Mouse (Mus musculus): ENCODE results near the gene Pwwp2b. TPM values are rescaled to one million over a fixed set of nuclear protein-coding genes. Genes with fewer than 3 reads are reported as not detected.

Gene Pwwp2b
- polyA plus RNA-seq, 1 experiment from 2014 or later: 5.6 TPM

GRCm38 (mm10) chr7:139308140-139308895 is 60.0 kb downstream of the Pwwp2b start:
- Histone ChIP-seq H3K4me1 (ENCODE audit: control insufficient read depth, insufficient read depth, low read depth, low read length) (no peaks in the 10 kb centered on the region; the same call in 1 of the 2 replicates), H3K27me3 (replicated peaks; ENCODE audit: control insufficient read depth, insufficient read depth, low read length) (no peaks in the 10 kb centered on the region), H3K4me3 (ENCODE audit: low read length) (no peak overlapping the region), H3K27ac (ENCODE audit: low read depth, low read length) (no peak overlapping the region), H3K9ac (ENCODE audit: low read depth, low read length) (no peak overlapping the region), H3K9me3 (ENCODE audit: control insufficient read depth, low read length) (no peaks in the 10 kb centered on the region), H3K4me2 (ENCODE audit: low read length) (no peak overlapping the region), H3K36me3 (ENCODE audit: control insufficient read depth, insufficient read depth, low read length) (no peaks in the 10 kb centered on the region)
- 73% methylated on average over 8 of the region's 8 CpGs for WGBS
- ATAC-seq: no peak

DNA sequence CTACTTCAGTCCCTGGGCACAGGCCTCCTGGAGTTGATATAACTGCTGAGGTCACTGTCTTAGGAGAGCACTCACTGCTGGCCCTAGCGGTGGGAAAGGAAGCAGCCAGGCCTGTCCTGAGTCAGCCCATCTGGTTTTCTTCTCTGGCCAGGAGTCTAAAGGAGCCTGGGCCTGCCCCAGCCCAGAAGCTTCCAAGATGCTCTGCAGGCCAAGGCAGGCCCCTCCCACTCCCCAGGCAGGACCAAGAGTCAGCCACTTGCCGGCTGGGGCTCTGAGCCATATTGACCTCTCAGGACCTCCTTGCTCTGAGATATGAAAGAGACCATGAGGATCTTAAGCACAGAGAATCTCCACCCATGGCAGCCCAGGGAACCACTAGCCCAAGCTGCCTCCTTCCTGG is 60.8 kb downstream of the Pwwp2b start:
- Histone ChIP-seq H3K9ac (ENCODE audit: low read depth, low read length) (no peak overlapping the region), H3K4me1 (ENCODE audit: control insufficient read depth, insufficient read depth, low read depth, low read length) (no peaks in the 10 kb centered on the region; the same call in 1 of the 2 replicates), H3K4me2 (ENCODE audit: low read length) (no peak overlapping the region), H3K4me3 (ENCODE audit: low read length) (no peak overlapping the region), H3K9me3 (ENCODE audit: control insufficient read depth, low read length) (no peaks in the 10 kb centered on the region), H3K27ac (ENCODE audit: low read depth, low read length) (no peak overlapping the region), H3K27me3 (replicated peaks; ENCODE audit: control insufficient read depth, insufficient read depth, low read length) (no peaks in the 10 kb centered on the region), H3K36me3 (ENCODE audit: control insufficient read depth, insufficient read depth, low read length) (no peaks in the 10 kb centered on the region)
- WGBS: 43% methylated on average over 2 of the region's 2 CpGs
- 0 out of 2 replicates have a peak, but pooled peaks have one; percentile 10 for ATAC-seq

- H3K4me2 ChIP-seq (ENCODE audit: low read length): no peak overlapping the region
These were observed 62.2 kb downstream of the Pwwp2b start for GRCm38 (mm10) chr7:139310487-139310951.

DNA sequence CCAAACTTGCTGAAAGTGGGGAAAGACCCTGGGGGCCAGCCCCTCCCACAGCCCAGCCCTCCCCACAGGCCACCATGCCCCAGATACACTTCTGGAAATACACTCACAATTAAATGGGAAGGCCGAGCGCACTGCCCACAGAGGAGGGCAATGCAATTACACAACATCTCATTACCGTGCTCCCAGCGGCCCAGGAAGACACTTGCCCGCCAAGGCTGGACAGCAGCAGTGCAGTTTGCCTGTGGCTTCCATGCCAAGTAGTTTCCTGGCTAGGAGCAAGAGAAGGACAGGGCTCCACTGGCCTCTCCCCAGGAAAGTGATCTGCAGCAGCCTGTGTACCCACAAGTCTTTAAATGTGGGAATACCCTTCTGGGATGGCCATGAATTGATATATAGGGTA is 64.4 kb downstream of the Pwwp2b start:
- ATAC-seq: no peak
- Histone ChIP-seq H3K9ac (ENCODE audit: low read depth, low read length) (no peak overlapping the region), H3K27me3 (replicated peaks; ENCODE audit: control insufficient read depth, insufficient read depth, low read length) (no peaks in the 10 kb centered on the region), H3K4me3 (ENCODE audit: low read length) (no peak overlapping the region), H3K36me3 (ENCODE audit: control insufficient read depth, insufficient read depth, low read length) (no peaks in the 10 kb centered on the region), H3K27ac (ENCODE audit: low read depth, low read length) (no peak overlapping the region), H3K4me2 (ENCODE audit: low read length) (no peak overlapping the region), H3K9me3 (ENCODE audit: control insufficient read depth, low read length) (no peaks in the 10 kb centered on the region), H3K4me1 (ENCODE audit: control insufficient read depth, insufficient read depth, low read depth, low read length) (no peaks in the 10 kb centered on the region; the same call in 1 of the 2 replicates)
- 42% methylated on average over 5 of the region's 5 CpGs for WGBS

More at GRCm38 (mm10) chr7:139310487-139310951, 62.2 kb downstream of the Pwwp2b start:
- no peaks in the 10 kb centered on the region for H3K36me3 ChIP-seq (ENCODE audit: control insufficient read depth, insufficient read depth, low read length)
- no peak overlapping the region for H3K27ac ChIP-seq (ENCODE audit: low read depth, low read length)
- no peaks in the 10 kb centered on the region for H3K27me3 ChIP-seq (replicated peaks; ENCODE audit: control insufficient read depth, insufficient read depth, low read length)
- H3K4me1 ChIP-seq (ENCODE audit: control insufficient read depth, insufficient read depth, low read depth, low read length): no peaks in the 10 kb centered on the region; the same call in 1 of the 2 replicates
- H3K9me3 ChIP-seq (ENCODE audit: control insufficient read depth, low read length): no peaks in the 10 kb centered on the region
- ATAC-seq: peak; percentile 40; the same call in 1 of the 2 replicates
- WGBS: 43% methylated on average over 6 of the region's 6 CpGs
- H3K4me3 ChIP-seq (ENCODE audit: low read length): no peak overlapping the region
- no peak overlapping the region for H3K9ac ChIP-seq (ENCODE audit: low read depth, low read length)

DNA sequence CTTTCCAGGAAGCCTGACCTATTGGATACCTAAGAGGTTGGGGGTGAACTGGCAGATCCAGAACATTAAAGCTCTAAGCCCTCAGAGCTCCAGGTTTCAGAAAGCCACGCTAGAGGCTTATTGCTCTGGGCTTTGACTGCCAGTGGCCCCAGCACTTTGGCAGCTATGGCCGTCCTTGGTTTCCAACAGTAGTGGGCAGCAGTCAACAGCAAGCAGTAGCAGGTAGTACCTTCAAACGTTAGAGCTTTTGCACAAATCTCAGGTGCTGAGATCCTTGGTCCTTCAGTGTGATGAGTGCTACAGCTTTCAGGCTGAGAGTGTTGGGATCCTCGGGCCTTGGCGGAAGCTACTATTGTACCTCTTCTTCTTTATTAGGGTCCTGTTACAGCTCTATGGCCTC is 65.1 kb downstream of the Pwwp2b start:
- Histone ChIP-seq H3K4me3 (ENCODE audit: low read length) (no peak overlapping the region), H3K27me3 (replicated peaks; ENCODE audit: control insufficient read depth, insufficient read depth, low read length) (no peaks in the 10 kb centered on the region), H3K9me3 (ENCODE audit: control insufficient read depth, low read length) (no peaks in the 10 kb centered on the region), H3K27ac (ENCODE audit: low read depth, low read length) (no peak overlapping the region), H3K4me2 (ENCODE audit: low read length) (no peak overlapping the region), H3K4me1 (ENCODE audit: control insufficient read depth, insufficient read depth, low read depth, low read length) (no peaks in the 10 kb centered on the region; the same call in 1 of the 2 replicates), H3K36me3 (ENCODE audit: control insufficient read depth, insufficient read depth, low read length) (no peaks in the 10 kb centered on the region), H3K9ac (ENCODE audit: low read depth, low read length) (no peak overlapping the region)
- WGBS: 83% methylated on average over 5 of the region's 5 CpGs
- ATAC-seq: no peak

GRCm38 (mm10) chr7:139314716-139315115 is 66.4 kb downstream of the Pwwp2b start:
- 94% methylated on average over 3 of the region's 3 CpGs for WGBS
- Histone ChIP-seq H3K4me3 (ENCODE audit: low read length) (no peak overlapping the region), H3K36me3 (ENCODE audit: control insufficient read depth, insufficient read depth, low read length) (no peaks in the 10 kb centered on the region), H3K27me3 (replicated peaks; ENCODE audit: control insufficient read depth, insufficient read depth, low read length) (no peaks in the 10 kb centered on the region), H3K27ac (ENCODE audit: low read depth, low read length) (no peak overlapping the region), H3K4me1 (ENCODE audit: control insufficient read depth, insufficient read depth, low read depth, low read length) (peaks cover 4% of the 10 kb centered on the region), H3K9ac (ENCODE audit: low read depth, low read length) (no peak overlapping the region), H3K4me2 (ENCODE audit: low read length) (no peak overlapping the region), H3K9me3 (ENCODE audit: control insufficient read depth, low read length) (no peaks in the 10 kb centered on the region)
- ATAC-seq: no peak

GRCm38 (mm10) chr7:139319006-139319411 is 70.7 kb downstream of the Pwwp2b start:
- Histone ChIP-seq H3K9ac (ENCODE audit: low read depth, low read length) (no peak overlapping the region), H3K4me3 (ENCODE audit: low read length) (no peak overlapping the region), H3K4me1 (ENCODE audit: control insufficient read depth, insufficient read depth, low read depth, low read length) (peaks cover 6% of the 10 kb centered on the region), H3K9me3 (ENCODE audit: control insufficient read depth, low read length) (no peaks in the 10 kb centered on the region), H3K4me2 (ENCODE audit: low read length) (no peak overlapping the region), H3K27me3 (replicated peaks; ENCODE audit: control insufficient read depth, insufficient read depth, low read length) (no peaks in the 10 kb centered on the region), H3K27ac (ENCODE audit: low read depth, low read length) (peak overlapping the region; percentile 72; the same call in 1 of the 2 replicates), H3K36me3 (ENCODE audit: control insufficient read depth, insufficient read depth, low read length) (no peaks in the 10 kb centered on the region)
- 0% methylated on average over 1 of the region's 1 CpGs for WGBS
- peak; percentile 96 for ATAC-seq

Other genes with a start within 250 kb of the Pwwp2b start
- 177 and 182 TPM in 2 replicates for gene Dpysl4, start 162.5 kb upstream of the Pwwp2b start, polyA plus RNA-seq (2015; fragmentation: Nextera tagmentation; extraction: Ambion mirVana)
- gene Lrrc27, start 35.5 kb upstream of the Pwwp2b start, polyA plus RNA-seq (2015; fragmentation: Nextera tagmentation; extraction: Ambion mirVana): 3.8 and 6.8 TPM in 2 replicates
- 2.9 and 3.0 TPM in 2 replicates for gene Stk32c, start 35.2 kb upstream of the Pwwp2b start, polyA plus RNA-seq (2015; fragmentation: Nextera tagmentation; extraction: Ambion mirVana)
- 17.4 and 18.8 TPM in 2 replicates for gene Inpp5a, start 140.6 kb downstream of the Pwwp2b start, polyA plus RNA-seq (2015; fragmentation: Nextera tagmentation; extraction: Ambion mirVana)